Mouse (Mus musculus) embryonic facial prominence, embryonic 13.5 days (tissue): ENCODE data around the gene Nos3. TPM values are rescaled to one million over a fixed set of nuclear protein-coding genes. Genes with fewer than 3 reads are reported as not detected.

Source experiments
- ATAC-seq: fragments of 200-750 bp; cut with Nextera tagmentation; 2 replicates; pipeline ENCODE4 v1.8.0; 2017; ENCODE audit warnings: low read depth; ENCODE audit not compliant: insufficient number of reproducible peaks, insufficient read depth, low FRiP score, low TSS enrichment
- H3K27ac ChIP-seq: fragments of 300-500 bp; sonication (generic); 2 replicates; pipeline ENCODE4 v1.5.1; 2015; ENCODE audit warnings: moderate library complexity, mild to moderate bottlenecking, inconsistent platforms
- H3K27me3 ChIP-seq: fragments of 300-500 bp; sonication (generic); 2 replicates; pipeline ENCODE4 v1.6.1; 2015; ENCODE audit warnings: mild to moderate bottlenecking, inconsistent platforms
- H3K36me3 ChIP-seq: fragments of 300-500 bp; sonication (generic); 2 replicates; pipeline ENCODE4 v1.6.1; 2015; ENCODE audit warnings: mild to moderate bottlenecking, inconsistent platforms
- H3K4me1 ChIP-seq: fragments of 300-500 bp; sonication (generic); 2 replicates; pipeline ENCODE4 v1.6.1; 2015; ENCODE audit warnings: inconsistent platforms
- H3K4me2 ChIP-seq: fragments of 300-500 bp; sonication (generic); 2 replicates; pipeline ENCODE4 v1.6.1; 2015; ENCODE audit warnings: moderate library complexity, mild to moderate bottlenecking, inconsistent platforms
- H3K4me3 ChIP-seq: fragments of 300-500 bp; sonication (generic); 2 replicates; pipeline ENCODE4 v1.5.1; 2015; ENCODE audit warnings: mild to moderate bottlenecking, inconsistent platforms
- H3K9ac ChIP-seq: fragments of 300-500 bp; sonication (generic); 2 replicates; pipeline ENCODE4 v1.6.1; 2015; ENCODE audit warnings: mild to moderate bottlenecking, inconsistent platforms
- H3K9me3 ChIP-seq: fragments of 300-500 bp; sonication (generic); 2 replicates; pipeline ENCODE4 v1.6.1; 2016; ENCODE audit warnings: inconsistent platforms
- WGBS: fragments of 180-500 bp; shearing (Covaris S2); methylation state at CpG from one replicate; pipeline ENCODE4 v1.1.7; 2015; ENCODE audit warnings: mixed read lengths; 5-methylcytosine and 5-hydroxymethylcytosine counted together
- polyA plus RNA-seq: library from polyadenylated mRNA; unstranded; fragments of >200 nt; fragmentation: Nextera tagmentation; extraction: Ambion mirVana; gene quantifications from 2 replicates; pipeline ENCODE4 v1.2.1, GENCODE M21; 2015

The Nos3 gene
- polyA plus RNA-seq, 1 experiment from 2014 or later, result 5.4 TPM

DNA sequence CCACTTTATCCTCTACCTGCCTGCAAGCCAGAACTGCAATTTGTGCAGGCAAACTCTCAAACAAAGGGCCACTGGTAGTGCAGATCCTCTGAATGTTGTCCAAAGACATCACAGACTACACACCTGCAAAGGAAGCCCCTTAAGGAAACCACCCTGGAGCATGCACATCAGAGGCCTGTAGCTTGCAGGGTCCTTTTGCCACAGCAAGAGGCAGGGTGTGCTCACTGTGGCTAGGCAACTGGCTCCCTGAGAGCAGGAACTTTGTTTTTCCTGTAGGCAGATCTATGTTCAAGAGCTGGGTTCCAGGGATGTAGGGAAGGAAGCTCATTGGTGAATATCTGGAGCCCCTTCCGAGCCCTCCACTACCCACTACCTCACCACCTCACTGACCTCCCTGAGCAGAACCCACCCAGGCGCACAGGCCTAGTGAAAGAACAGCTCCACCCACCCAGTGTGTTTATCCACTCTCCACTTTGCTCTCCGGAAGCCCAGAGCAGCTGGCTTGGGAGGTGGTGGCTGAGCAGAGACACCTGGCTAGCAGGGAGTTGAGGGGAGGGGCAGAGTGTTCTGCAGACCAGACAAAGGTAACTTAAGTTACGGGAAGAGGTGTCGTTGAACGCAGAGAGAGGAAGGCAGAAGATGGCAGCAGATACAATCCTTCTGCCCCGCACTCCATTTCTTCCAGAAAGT, 17.3 kb upstream of the Nos3 start:
- H3K27me3 ChIP-seq, result peaks cover 87% of the 10 kb centered on the region
- no peaks in the 10 kb centered on the region for H3K9me3 ChIP-seq
- H3K4me3 ChIP-seq, result no peak overlapping the region
- no peaks in the 10 kb centered on the region for H3K36me3 ChIP-seq
- no peak overlapping the region for H3K4me2 ChIP-seq
- no peak for ATAC-seq
- no peak overlapping the region for H3K9ac ChIP-seq
- H3K27ac ChIP-seq, result no peak overlapping the region
- peaks cover 33% of the 10 kb centered on the region for H3K4me1 ChIP-seq
- WGBS, result 46% methylated on average over 7 of the region's 7 CpGs

DNA sequence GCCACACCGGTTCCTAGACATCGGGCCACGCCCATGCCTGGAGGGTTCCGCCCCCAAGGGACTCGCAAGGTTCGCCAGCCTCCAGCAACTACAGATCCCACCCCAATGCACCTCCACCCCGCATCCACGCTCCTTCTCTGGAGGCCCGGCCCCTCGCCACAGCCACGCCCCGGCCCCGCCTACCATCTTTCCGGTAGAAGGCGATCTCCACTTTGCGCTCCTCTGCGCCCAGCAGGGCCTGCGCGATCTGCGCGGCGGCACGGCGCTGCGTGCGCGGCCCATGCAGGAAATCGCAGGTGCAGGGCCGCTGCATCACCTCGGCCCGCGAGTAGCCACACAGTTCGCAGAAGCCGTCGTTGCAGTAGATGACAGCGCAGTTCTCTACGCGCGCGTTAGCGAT, 16.5 kb upstream of the Nos3 start:
- peaks cover 41% of the 10 kb centered on the region for H3K4me1 ChIP-seq
- H3K36me3 ChIP-seq, result no peaks in the 10 kb centered on the region
- no peaks in the 10 kb centered on the region for H3K9me3 ChIP-seq
- 0 out of 2 replicates have a peak overlapping the region, but pooled peaks have one; percentile 58 for H3K9ac ChIP-seq
- ATAC-seq, result 0 out of 2 replicates have a peak, but pooled peaks have one; percentile 38
- peak overlapping the region; percentile 93 for H3K4me2 ChIP-seq
- H3K27ac ChIP-seq, result no peak overlapping the region
- H3K4me3 ChIP-seq, result peak overlapping the region; percentile 46
- under 1% methylated on average over 40 of the region's 41 CpGs for WGBS
- H3K27me3 ChIP-seq, result peaks cover 95% of the 10 kb centered on the region

GRCm38 (mm10) chr5:24348546-24348945, 16.1 kb upstream of the Nos3 start:
- H3K36me3 ChIP-seq, result no peaks in the 10 kb centered on the region
- no peak overlapping the region for H3K27ac ChIP-seq
- no peaks in the 10 kb centered on the region for H3K9me3 ChIP-seq
- H3K4me1 ChIP-seq, result peaks cover 42% of the 10 kb centered on the region
- peaks cover 99% of the 10 kb centered on the region for H3K27me3 ChIP-seq
- WGBS, result under 1% methylated on average over 29 of the region's 30 CpGs
- no peak for ATAC-seq
- H3K4me3 ChIP-seq, result peak overlapping the region; percentile 46
- peak overlapping the region; percentile 93 for H3K4me2 ChIP-seq
- H3K9ac ChIP-seq, result 0 out of 2 replicates have a peak overlapping the region, but pooled peaks have one; percentile 58

GRCm38 (mm10) chr5:24350073-24350472, 14.5 kb upstream of the Nos3 start:
- no peak overlapping the region for H3K27ac ChIP-seq
- peaks cover 97% of the 10 kb centered on the region for H3K27me3 ChIP-seq
- H3K9me3 ChIP-seq, result no peaks in the 10 kb centered on the region
- H3K4me3 ChIP-seq, result no peak overlapping the region
- WGBS, result 45% methylated on average over 3 of the region's 3 CpGs
- H3K4me2 ChIP-seq, result peak overlapping the region; percentile 100; the same call in 1 of the 2 replicates
- H3K4me1 ChIP-seq, result peaks cover 34% of the 10 kb centered on the region
- H3K36me3 ChIP-seq, result no peaks in the 10 kb centered on the region
- ATAC-seq, result no peak
- no peak overlapping the region for H3K9ac ChIP-seq

GRCm38 (mm10) chr5:24350531-24351250, 13.9 kb upstream of the Nos3 start:
- Histone ChIP-seq H3K27ac (no peak overlapping the region), H3K4me3 (peak overlapping the region; percentile 63), H3K9ac (peak overlapping the region; percentile 73), H3K36me3 (no peaks in the 10 kb centered on the region), H3K27me3 (peaks cover 91% of the 10 kb centered on the region), H3K9me3 (no peaks in the 10 kb centered on the region), H3K4me2 (peak overlapping the region; percentile 100), H3K4me1 (peaks cover 34% of the 10 kb centered on the region)
- 39% methylated on average over 15 of the region's 15 CpGs for WGBS
- ATAC-seq, result no peak

GRCm38 (mm10) chr5:24351278-24351677, 13.3 kb upstream of the Nos3 start, which contains the start of gene Kcnh2:
TSS of gene Kcnh2 (minus strand) at chr5:24351604.
- Histone ChIP-seq H3K4me3 (peak within 1 kb of the TSS; percentile 63), H3K27me3 (peaks cover 85% of the 10 kb centered on the region), H3K27ac (no peak within 1 kb of the TSS), H3K9ac (peak within 1 kb of the TSS; percentile 73), H3K36me3 (no peaks in the 10 kb centered on the region), H3K4me2 (peak within 1 kb of the TSS; percentile 100), H3K9me3 (no peaks in the 10 kb centered on the region), H3K4me1 (peaks cover 34% of the 10 kb centered on the region)
- ATAC-seq, result peak; percentile 18; the same call in 1 of the 2 replicates
- under 1% methylated on average over 36 of the region's 53 CpGs for WGBS

DNA sequence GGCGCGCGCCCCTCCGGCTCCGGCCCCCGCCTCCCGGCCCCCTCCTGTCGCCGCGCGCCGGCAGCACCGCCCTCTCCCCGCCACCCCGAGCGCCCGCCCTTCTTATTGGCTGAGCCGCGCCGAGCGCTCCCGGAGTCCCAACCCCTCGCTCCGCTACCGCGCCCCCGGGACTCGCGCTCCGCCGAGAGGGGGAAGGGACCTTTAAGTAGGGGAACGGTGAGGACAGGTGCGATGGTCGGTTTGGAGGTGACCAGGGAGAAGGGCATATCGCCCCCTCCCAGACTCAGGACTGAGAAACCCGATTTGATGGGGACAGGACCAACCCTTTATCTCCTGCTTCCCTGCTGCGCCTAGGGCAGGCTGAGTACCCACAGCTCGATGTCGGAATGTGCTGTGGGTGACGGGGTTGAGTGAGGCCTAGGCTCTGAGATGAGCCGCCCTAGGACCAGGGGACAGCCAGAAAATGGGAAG, 12.9 kb upstream of the Nos3 start:
- Histone ChIP-seq H3K27me3 (peaks cover 81% of the 10 kb centered on the region), H3K4me3 (peak overlapping the region; percentile 63), H3K9ac (peak overlapping the region; percentile 73), H3K4me1 (peaks cover 34% of the 10 kb centered on the region), H3K9me3 (no peaks in the 10 kb centered on the region), H3K36me3 (no peaks in the 10 kb centered on the region), H3K27ac (no peak overlapping the region), H3K4me2 (peak overlapping the region; percentile 100)
- ATAC-seq, result peak; percentile 71
- WGBS, result under 1% methylated on average over 39 of the region's 41 CpGs

DNA sequence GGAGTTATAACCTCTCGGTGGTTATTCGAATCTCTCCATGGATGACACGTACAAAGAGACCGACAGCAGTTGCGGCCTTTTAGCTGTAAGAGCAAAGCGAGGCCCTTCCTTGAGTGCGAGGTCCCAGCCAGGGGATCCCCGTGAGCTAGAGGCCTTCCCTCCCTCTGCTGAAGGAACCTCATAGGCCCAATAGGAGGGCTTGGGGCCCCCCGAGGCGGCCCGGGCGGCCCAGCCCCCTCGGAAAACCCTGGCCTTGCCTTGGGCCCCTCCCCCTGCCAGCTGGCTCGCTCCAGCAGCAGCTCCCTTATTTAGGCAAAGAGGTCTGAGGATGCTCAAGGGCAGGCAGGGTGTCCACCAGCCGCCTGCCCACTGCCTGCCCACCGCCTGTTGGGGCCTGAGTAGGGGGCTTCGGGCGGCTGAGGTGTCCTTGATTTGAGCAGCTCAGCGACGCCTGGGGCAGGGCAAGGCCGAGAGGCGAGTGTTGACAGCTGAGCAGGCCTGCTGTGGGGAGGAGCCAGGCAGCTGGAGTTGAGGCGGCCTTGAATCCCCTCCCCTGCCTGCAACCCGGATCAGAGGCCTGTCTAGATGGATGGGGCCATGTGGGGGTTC, 12.3 kb upstream of the Nos3 start:
- Histone ChIP-seq H3K4me3 (peak overlapping the region; percentile 63), H3K36me3 (no peaks in the 10 kb centered on the region), H3K4me2 (peak overlapping the region; percentile 100), H3K27me3 (peaks cover 74% of the 10 kb centered on the region), H3K4me1 (peaks cover 34% of the 10 kb centered on the region), H3K27ac (no peak overlapping the region), H3K9ac (peak overlapping the region; percentile 52), H3K9me3 (no peaks in the 10 kb centered on the region)
- peak; percentile 22; the same call in 1 of the 2 replicates for ATAC-seq
- under 1% methylated on average over 24 of the region's 24 CpGs for WGBS

DNA sequence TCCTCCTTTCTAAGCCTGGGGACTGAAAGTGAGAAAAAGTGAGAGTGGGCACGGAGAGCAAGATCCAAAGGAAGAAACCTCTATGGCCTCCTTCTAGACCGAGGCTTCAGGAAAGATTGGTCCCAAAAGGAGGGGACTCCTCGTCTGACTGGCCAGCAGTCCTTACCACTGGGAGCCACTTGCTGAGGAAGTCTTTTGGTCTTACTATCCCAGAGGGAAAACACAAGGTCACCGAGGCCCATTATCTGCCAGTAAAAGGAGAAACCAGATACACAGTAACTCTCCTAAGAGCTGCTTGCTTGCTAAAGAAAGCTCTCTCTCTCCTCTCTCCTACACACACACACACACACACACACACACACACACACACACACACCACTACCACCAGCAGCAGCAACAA, 11.3 kb upstream of the Nos3 start:
- Histone ChIP-seq H3K27me3 (peaks cover 65% of the 10 kb centered on the region), H3K9ac (no peak overlapping the region), H3K4me1 (peaks cover 30% of the 10 kb centered on the region), H3K9me3 (no peaks in the 10 kb centered on the region), H3K4me2 (no peak overlapping the region), H3K4me3 (no peak overlapping the region), H3K27ac (no peak overlapping the region), H3K36me3 (no peaks in the 10 kb centered on the region)
- WGBS, result 32% methylated on average over 4 of the region's 4 CpGs
- ATAC-seq, result no peak

DNA sequence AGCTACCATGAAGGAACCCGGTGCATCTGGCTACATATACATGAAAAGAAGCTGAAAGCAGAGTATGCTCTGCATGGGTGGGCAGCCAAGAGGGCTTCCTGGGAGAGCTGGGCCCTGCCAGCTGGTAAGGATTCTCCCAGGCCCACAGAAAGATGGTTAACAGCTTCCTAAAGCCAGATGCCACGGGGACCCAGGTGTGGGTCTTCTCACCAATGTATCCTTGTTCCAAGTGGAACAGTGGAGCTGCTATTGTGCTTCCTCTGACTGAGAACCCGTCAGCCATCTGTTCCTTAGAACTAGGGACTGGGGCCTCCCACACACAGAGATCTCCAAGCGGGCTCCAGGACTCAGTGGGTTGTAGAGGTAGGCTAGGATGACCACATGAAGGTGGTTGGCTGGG, 7.8 kb upstream of the Nos3 start:
- no peak overlapping the region for H3K9ac ChIP-seq
- H3K4me3 ChIP-seq, result no peak overlapping the region
- peaks cover 19% of the 10 kb centered on the region for H3K4me1 ChIP-seq
- no peaks in the 10 kb centered on the region for H3K9me3 ChIP-seq
- WGBS, result 57% methylated on average over 4 of the region's 4 CpGs
- peaks cover 31% of the 10 kb centered on the region for H3K27me3 ChIP-seq
- ATAC-seq, result no peak
- H3K27ac ChIP-seq, result no peak overlapping the region
- no peak overlapping the region for H3K4me2 ChIP-seq
- no peaks in the 10 kb centered on the region for H3K36me3 ChIP-seq

GRCm38 (mm10) chr5:24357461-24357860, 7.1 kb upstream of the Nos3 start:
- Histone ChIP-seq H3K36me3 (no peaks in the 10 kb centered on the region), H3K4me1 (peaks cover 13% of the 10 kb centered on the region), H3K9ac (no peak overlapping the region), H3K27me3 (peaks cover 24% of the 10 kb centered on the region), H3K4me2 (no peak overlapping the region), H3K27ac (no peak overlapping the region), H3K4me3 (no peak overlapping the region), H3K9me3 (no peaks in the 10 kb centered on the region)
- ATAC-seq, result no peak
- WGBS, result 17% methylated on average over 7 of the region's 7 CpGs
